Mouse (Mus musculus) 3T3-L1 (cell line): ENCODE measurements around the gene Tmem189.

ENCODE experiments used
- DNase-seq: peaks from one replicate; pipeline ENCODE4 v3.0.0-alpha.2; 2015; ENCODE audit warnings: low read depth, low spot score

Tmem189 gene

GRCm38 (mm10) chr2:167689501-167690218 lies at the start of gene Tmem189:
TSS of gene Tmem189 (minus strand) at chr2:167689822.
- DNase-seq = peak; percentile 85

GRCm38 (mm10) chr2:167739030-167739429 lies 49.4 kb upstream of the Tmem189 start:
- peak; percentile 63 for DNase-seq

- no peak for DNase-seq
These were observed 45.2 kb upstream of the Tmem189 start for GRCm38 (mm10) chr2:167734861-167735260.

- no peak for DNase-seq
These were observed 41.5 kb upstream of the Tmem189 start for GRCm38 (mm10) chr2:167731149-167731548.

- DNase-seq = no peak
These were observed 40.4 kb upstream of the Tmem189 start for GRCm38 (mm10) chr2:167730036-167730435.

- DNase-seq = peak; percentile 68
These were observed 37.5 kb upstream of the Tmem189 start for GRCm38 (mm10) chr2:167727161-167727560.

GRCm38 (mm10) chr2:167725879-167726278 lies 36.3 kb upstream of the Tmem189 start:
- DNase-seq = no peak

GRCm38 (mm10) chr2:167723589-167724206 lies 34.1 kb upstream of the Tmem189 start:
- no peak for DNase-seq

GRCm38 (mm10) chr2:167722538-167722937 lies 32.9 kb upstream of the Tmem189 start:
- DNase-seq = no peak

- no peak for DNase-seq
These were observed 31.7 kb upstream of the Tmem189 start for GRCm38 (mm10) chr2:167721159-167721882.

GRCm38 (mm10) chr2:167719520-167719919 lies 29.9 kb upstream of the Tmem189 start:
- no peak for DNase-seq

GRCm38 (mm10) chr2:167717208-167717607 lies 27.6 kb upstream of the Tmem189 start:
- DNase-seq = no peak

- no peak for DNase-seq
These were observed 25.4 kb upstream of the Tmem189 start for GRCm38 (mm10) chr2:167715008-167715407.

GRCm38 (mm10) chr2:167714298-167714697 lies 24.7 kb upstream of the Tmem189 start:
- no peak for DNase-seq

GRCm38 (mm10) chr2:167712872-167713821 lies 23.5 kb upstream of the Tmem189 start:
- peak; percentile 51 for DNase-seq

GRCm38 (mm10) chr2:167710574-167710973 lies 21.0 kb upstream of the Tmem189 start:
- DNase-seq = no peak

- DNase-seq = no peak
These were observed 20.3 kb upstream of the Tmem189 start for GRCm38 (mm10) chr2:167709969-167710368.

GRCm38 (mm10) chr2:167708373-167708772 lies 18.8 kb upstream of the Tmem189 start:
- DNase-seq = peak; percentile 67

- no peak for DNase-seq
These were observed 16.7 kb upstream of the Tmem189 start for GRCm38 (mm10) chr2:167706183-167706939.

GRCm38 (mm10) chr2:167704409-167704808 lies 14.8 kb upstream of the Tmem189 start:
- DNase-seq = no peak

- no peak for DNase-seq
These were observed 12.5 kb upstream of the Tmem189 start for GRCm38 (mm10) chr2:167702126-167702525.
